Mouse (Mus musculus) liver, adult 2 months (tissue): ENCODE measurements around the gene Tent4a.

Experiments
- CTCF ChIP-seq: fragments of 200-500 bp; IDR thresholded peaks from 2 replicates; pipeline ENCODE4 v1.5.1; 2011; ENCODE audit warnings: low read depth, low read length, control low read depth
- POLR2A ChIP-seq: fragments of 200-500 bp; IDR thresholded peaks from 2 replicates; pipeline ENCODE4 v1.6.1; 2011; ENCODE audit warnings: low read length, control low read depth; ENCODE audit not compliant: insufficient read depth; ENCODE audit errors: extremely low read depth

DNA sequence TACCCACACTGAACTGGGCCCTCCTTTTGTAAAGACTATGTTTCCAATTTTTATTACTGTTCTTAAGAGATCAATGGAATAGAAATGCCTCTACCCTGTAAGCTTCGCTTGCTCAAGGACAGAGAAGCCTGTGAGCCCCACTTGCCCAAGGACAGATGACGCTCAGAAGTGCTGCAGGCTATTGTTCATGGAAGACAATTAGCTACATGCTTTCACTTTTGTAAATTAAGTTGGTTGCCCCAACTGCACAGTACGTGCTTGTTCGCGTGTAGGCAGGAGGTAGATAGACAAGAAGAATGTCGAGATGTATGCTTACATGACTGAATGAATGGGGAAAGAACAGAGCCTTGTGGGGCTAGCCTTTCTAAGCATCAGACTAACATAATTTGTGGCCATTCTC is 55.7 kb downstream of the Tent4a start:
- TF ChIP-seq CTCF: no peak
- no peak for TF ChIP-seq POLR2A
